Mouse (Mus musculus): ENCODE data around the gene Dnmt3l.
"Not testable (repeated sequence)": the region's sequence is repeated elsewhere in the genome, so short reads cannot be mapped to it uniquely, and the experiment has no call there.

The Dnmt3l gene

DNA sequence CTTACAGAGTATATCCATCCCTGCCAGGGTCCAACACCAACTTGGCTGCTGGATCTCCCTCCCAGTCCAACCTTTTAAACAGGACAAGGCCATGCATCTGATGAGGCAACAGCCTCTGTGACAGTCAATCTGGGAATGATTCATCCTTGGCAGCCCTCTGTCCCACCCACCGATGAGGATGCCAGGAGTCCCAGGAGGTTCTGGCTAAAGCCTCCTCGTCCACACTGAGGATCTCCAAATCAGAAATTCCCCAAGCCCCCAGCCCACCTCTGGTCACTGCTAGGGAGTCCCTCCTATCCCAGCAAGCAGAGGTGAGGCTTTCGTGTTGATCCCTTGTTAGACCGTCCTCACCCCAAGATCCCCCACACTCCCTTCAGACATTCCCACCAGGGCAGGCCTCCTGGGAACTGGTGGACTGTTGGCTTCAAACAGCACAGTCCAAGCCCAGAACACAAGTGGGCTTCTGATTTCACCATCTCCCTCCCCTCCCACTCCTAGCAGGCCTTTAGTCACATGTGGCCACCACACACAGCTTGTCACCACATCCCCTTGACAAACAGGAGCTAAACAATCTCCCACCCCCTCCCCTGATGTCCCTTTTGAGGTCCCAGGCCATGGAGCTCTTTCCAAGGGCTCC lies 38.3 kb downstream of the Dnmt3l start:
- no peak for DNase-seq (ENCODE audit: extremely low spot score, low read depth, low spot score)

DNA sequence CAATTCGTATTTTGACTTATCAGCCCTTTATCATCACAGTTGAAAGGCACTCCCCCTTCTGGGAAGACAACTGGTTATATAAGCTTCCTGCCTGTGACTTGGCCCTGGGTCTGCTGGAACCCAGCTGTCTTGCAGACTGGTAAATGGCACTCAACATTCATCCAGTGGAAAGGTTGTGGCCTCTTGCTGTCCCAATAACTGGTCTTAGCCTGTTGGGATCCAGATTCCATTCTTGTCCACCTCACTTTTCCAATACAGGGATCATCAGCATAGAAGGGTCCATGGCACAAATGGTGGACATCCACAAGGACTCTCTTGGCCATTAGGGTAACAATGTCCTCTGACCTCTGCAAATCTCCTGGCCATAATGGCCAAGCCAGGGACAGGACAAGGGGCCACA lies 42.3 kb downstream of the Dnmt3l start:
- no peak for DNase-seq (ENCODE audit: extremely low spot score, low read depth, low spot score)

DNA sequence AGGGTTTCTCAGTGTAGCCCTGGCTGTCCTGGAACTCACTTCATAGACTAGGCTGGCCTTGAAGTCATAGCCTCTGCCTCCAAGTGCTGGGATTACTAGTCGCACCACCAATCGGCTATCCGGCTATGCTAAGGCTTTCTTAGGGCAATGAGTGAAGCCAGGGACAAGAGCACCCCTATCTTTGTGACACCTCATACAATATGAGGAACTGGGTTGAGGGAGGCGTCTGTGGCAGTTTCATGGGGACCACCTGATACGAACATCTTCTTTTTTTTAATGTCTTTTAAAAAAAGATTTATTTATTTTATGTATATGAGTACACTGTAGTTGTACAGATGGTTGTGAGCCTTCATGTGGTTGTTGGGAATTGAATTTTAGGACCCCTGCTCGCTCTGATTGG lies 44.0 kb downstream of the Dnmt3l start:
- no peak for DNase-seq (ENCODE audit: extremely low spot score, low read depth, low spot score)

DNA sequence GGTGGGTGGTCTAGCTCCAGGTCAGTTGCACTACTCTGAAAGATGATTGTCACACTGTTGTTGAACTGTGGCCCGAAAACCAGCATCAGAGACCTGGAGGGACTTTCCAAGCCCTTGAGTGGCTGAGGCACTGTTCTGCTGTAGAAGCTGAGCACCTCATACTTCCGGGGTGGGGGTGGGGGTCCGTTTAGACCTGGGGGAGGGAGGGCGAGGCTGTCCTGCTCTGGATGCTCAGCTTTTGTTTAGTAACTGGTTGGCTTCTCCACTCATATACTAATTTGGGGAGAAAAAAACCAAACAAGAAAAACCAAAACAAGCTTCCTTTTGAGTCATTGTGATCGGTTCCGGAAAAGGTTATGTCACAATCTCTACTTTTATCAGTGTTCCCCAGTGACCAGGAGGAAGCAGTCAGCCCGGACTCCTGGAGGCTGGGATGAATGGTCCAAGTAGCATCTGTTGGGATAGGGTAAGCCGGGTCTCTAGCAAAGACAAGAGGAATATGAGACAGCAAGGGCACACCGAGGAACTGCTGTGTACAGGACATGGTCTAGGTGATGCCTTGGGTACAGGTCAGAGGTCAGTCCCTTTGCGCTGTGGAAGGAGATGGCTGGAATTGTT lies 44.8 kb downstream of the Dnmt3l start:
- DNase-seq (ENCODE audit: extremely low spot score, low read depth, low spot score) = no peak

DNA sequence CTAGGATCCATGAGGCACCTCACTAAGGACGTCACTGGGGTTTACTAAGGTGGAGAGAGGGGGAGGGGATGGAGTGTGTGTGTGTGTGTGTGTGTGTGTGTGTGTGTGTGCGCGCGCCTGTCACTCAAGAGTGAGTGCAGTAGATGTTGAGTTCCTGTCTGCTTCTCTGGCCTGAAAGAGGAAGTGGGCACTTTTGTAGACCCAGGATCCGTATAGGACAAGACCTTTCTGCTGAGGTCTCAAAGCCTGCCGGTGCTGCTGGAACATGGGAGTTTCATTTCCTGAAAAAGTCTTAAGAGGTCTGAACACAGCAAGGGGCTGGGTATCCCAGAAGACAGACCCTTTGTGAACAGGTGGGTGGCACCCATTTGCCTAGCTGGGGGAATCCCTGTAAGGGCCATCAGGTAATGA lies 45.4 kb downstream of the Dnmt3l start:
- DNase-seq (ENCODE audit: extremely low spot score, low read depth, low spot score) = no peak

DNA sequence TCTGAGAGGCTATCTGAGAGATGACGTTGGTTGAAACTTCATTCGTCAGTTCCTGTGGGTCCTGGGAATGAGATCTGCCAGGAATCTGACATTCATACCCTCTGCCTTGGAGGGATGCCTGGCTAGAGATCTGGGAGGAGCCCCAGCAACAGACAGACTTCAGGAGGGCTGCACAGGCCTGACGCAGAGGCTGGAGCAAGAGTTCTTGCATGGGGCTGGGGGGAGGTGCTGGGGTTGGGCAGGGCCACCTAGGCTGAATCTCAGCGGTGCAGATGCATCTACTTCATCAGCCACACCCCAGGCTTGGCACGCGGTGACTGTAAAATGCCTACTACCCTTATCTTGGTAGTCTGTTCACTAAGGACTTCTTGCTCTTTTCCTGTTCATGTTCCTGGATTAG lies 48.5 kb downstream of the Dnmt3l start:
- no peak for DNase-seq (ENCODE audit: extremely low spot score, low read depth, low spot score)

DNA sequence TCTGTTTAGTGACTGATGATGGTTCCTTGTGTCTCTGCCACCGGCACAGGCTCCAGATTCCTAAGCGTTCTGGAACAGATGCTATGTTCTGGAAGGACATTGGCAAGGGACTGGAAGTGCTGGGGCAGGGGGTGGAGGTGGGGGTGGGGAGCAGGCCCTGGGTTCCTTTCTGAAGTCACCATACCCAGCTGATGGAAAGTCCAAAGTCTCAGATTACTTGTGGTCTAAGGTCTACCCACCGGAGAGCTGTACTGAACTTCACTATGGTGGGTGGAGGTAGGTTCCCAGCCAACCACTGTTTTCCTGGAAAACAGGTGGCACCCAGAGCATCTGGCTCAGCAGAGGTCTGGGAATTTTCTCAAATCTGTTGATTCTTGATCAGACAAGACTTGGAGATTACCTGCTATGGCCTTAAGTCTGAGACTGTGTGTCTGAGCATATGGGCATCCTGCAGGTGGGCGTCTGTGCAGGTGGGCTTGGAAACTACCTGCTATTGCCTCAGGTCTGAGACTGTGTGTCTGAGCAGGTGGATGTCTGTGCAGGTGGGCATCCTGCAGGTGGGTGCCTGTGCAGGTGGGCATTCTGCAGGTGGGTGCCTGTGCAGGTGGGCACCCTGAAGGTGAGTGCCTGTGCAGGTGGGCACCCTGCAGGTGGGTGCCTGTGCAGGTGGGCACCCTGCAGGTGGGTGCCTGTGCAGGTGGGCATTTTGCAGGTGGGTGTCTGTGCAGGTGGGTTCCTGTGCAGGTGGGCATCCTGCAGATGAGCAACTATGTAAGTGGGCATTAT lies 49.2 kb downstream of the Dnmt3l start:
- no peak for DNase-seq (ENCODE audit: extremely low spot score, low read depth, low spot score)

DNA sequence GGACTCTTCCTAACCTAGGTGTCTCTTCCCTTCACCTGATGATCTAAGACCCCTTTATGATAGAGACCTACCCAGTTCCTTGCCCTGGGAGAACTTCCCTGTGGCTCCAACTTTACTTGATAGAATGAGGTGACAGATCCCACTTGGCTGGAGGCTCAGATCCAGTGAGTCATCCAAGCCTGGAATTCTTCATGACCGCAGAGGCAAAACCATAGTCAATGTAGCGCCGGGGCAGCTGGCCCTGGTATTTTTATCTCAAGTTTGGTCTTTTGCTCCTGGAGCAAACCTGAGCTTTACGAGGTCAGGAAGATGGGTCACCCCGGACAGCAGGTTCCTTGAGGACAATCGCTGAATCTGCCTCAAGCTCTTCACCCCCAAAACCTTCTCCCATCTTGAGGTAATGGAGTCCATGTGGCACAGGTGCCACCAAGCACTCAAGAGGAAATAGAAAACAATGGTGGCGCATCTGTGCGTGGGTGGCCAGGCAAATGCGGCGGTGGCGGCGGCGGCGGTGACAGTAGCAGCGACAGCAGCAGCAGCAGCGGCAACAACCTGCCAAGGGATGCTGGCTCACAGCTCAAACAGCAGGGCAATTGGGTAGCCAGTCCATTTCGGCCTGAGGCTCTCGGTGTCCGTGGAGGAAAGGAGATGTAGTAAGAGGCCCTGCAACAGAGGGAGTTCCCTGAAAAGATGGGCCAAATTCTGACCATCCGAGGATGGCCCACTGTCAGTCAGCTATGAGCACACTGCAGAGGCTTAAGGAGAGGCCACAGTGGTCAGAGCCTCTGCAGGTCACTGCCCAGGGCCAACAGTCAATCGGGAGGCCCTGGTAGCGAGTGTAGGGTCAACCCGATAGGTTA lies 50.3 kb downstream of the Dnmt3l start:
- no peak for DNase-seq (ENCODE audit: extremely low spot score, low read depth, low spot score)

DNA sequence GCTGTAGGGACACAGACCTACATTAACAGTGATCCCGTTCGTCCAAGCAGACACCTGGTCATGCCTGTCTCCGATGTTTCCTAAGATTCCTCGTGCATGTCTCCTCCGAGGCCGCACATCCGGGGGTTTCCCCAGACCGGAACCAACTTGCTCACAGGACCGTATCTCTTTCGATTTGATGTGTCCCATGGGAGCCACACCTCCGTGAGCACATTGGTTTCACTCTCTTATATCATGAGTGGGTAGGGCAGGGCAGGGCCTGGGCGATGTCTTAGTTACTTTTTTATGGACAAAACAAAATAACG lies 50.9 kb downstream of the Dnmt3l start:
- no peak for DNase-seq (ENCODE audit: extremely low spot score, low read depth, low spot score)

DNA sequence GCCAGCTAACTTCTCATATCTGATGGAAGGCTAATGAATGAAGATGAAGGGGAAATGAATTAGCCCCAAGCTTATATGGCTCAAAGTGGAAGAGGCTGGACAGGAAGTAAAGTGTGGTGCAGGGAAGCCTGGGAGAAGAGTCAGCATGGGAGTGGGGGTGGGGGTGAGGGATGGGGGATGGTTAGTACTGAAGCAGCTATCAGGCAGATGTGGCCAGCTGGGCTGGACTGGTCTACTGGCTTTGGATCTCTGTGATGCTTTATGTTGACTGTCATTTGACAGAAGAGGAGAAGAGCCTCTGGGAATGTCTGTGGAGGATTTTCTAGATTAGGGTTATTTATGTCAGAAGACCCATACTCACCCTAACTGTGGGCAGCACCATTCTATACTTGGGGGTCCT lies 53.5 kb downstream of the Dnmt3l start:
- DNase-seq (ENCODE audit: extremely low spot score, low read depth, low spot score) = no peak

DNA sequence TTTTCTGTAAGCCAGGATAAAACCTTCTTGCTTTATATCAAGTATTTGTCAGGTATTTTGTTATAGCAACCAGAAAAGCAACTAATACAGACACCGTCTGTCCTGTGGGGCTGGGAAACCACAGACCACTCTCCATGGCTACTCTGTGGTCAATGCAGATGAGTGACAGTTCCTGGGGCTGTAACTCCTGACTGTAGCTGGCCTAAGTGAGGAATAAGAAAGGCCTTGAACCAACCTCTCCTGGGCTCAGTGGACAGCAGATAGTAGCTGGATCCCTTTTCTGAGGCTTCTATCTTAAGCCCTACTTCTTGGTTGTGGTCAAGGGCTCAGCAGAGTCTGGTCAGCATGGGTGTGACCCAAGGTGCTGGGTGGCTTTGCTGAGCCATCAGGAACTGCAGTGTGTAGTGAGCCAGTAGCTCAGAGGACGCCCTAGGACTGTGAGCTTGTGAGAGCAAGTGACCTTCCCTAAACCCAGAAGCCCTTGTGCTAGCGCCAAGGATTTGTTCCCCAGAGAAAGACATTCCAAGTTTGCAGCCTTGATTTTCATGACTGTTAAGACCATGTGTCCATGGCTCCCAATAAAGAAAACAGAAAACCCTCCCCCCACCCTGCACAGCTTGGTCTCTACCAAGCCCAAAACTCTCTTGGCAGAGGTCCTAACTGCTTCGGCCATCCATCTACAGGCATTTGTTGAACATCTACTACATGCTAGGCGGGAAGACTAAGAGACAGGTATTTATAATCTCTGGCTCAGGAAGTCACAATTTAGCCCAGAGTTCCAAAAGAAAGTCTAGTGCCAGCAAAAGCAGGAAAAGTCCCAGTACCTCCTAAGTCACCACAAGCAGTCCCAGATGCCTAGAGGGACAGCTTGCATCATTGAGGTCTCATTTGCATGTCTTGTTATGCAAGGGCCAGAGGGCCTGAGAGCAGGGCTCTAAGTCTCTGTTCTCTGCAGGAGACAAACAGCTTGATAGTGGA lies 54.5 kb downstream of the Dnmt3l start:
- DNase-seq (ENCODE audit: extremely low spot score, low read depth, low spot score) = no peak

DNA sequence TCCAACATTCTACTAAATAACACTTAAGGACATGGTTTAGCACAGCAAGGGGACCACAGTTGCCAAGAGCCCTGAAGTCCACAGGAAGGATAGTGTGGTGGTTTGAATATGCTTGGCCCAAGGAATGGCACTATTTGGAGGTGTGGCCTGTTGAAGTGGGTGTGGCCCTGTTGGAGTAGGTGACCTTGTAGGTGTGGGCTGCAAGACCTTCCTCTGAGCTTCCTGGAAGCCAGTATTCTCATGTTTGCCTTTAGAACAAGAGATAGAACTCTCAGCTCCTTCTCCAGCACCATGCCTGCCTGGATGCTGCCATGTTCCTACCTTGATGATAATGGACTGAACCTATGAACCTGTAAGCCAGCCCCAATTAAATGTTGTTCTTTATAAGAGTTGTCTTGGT lies 58.1 kb downstream of the Dnmt3l start:
- not testable (repeated sequence) for DNase-seq (ENCODE audit: extremely low spot score, low read depth, low spot score)

DNA sequence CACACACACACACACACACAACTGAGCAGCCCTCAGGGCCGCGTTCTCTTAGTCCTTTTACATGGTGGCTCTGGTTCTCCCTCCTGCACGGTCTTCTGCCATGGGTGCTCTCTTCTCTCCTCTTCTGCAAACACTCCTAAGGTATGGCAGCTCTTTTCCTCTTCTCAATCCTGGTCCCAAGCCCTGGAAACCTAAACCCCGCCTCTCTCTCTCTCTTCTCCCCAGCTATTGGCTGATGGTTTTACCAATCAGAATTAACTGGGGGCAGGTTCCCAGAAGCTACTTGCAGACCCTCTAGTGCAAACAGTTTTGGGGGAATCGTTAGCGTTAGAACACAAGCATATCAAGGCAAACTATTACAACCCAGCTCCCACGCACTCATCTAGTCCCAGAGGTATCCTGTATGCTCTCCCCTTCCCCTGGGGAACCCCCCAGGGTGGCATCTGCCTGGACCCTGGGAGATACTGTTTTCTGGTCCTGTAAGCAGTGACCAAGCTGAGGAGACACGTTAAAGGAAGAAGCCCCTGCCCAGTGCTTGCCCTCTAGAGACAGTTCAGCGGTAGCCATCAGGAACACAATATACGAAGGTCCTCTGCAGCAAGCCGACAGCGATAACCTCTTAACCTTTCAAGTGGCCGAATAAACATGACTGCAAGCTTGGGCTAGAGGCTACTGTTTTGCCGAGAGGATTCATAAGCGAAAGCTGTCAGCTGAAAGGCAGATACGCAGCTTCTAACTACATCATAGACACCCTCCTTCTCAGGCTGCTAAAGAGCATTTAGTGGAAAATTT lies 59.4 kb downstream of the Dnmt3l start:
- DNase-seq (ENCODE audit: extremely low spot score, low read depth, low spot score) = peak; percentile 8

DNA sequence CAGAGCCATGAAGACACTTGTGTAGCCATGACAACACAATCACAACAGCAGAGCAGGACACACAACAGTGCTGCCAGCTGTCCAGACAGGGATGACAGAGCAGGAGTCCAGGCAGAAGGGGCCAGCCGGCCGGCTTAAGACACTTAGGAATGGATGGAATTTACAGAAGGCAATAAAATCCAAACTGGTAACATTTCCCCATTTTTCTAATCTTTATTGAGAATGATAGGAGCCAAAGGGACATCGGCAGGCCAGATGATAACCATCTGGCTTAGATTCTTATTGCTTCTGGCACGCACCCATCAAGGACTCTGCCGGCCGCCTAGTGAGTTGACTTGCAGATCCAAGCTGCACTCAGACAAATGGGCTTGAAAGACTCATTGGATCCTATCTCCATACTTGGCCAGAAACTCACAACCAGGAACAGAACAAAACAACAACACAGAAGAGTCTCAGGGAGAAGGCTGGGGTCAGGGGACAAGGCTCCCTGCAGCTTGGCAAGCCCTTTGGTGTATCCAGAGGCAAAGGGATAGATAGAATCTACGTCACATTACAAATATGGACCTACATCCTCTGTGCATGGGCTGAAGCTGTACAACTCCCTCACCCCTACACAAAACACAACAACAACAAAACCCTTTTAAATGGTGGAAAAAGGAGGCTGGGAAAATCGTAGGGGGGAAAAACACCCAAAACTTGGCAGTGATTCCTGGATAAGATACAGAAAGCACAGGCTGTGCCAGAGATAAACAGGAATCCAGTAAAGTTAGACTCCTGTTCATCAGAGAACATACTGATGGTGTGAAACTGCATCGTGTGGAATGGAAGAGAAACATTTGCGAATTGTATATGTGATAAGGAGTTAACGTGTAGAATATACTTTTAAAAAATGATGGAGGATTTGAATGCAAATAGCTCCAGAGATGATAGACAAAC lies 63.1 kb downstream of the Dnmt3l start:
- no peak for DNase-seq (ENCODE audit: extremely low spot score, low read depth, low spot score)

DNA sequence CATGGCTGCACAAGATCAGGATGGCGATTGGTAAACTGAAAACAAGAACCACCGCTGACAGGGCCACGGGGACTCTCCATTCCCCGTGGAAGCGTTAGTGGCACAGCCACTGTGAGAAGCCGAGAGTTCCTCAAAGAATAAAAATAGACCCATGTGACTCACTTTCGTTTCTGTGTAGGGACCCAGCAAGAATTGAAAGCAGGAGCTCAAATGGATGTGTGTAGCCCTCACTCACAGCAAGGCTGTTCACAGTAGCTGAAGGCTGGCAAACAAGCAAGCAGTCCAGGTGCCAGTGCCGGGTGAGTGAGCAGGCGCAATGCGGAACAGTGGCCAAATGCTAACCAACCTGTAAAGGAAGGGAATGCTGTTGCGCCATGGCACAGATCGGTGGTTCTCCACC lies 63.8 kb downstream of the Dnmt3l start:
- DNase-seq (ENCODE audit: extremely low spot score, low read depth, low spot score) = no peak

Data from hindlimb bud, embryonic 11.5 days (tissue).